Mouse (Mus musculus) heart, adult 8-10 months (tissue): Measurements from ENCODE around the gene Naa25. TPM values are rescaled to one million over a fixed set of nuclear protein-coding genes. Genes with fewer than 3 reads are reported as not detected.

ENCODE experiments used
- DNase-seq: peaks from one replicate; pipeline ENCODE4 v3.0.0; 2022; ENCODE audit warnings: low spot score
- total RNA-seq, 4 experiments: library from RNA; stranded (reverse); gene quantifications; 2 replicates each; pipeline ENCODE4 v1.2.4; 2022

Gene Naa25
- total RNA-seq, 4 experiments from 2014 or later: 20.0 to 23.2 (median 20.6) TPM

GRCm38 (mm10) chr5:121392667-121393380 lies 4.9 kb upstream of the Naa25 start:
- DNase-seq: peak; percentile 64

GRCm38 (mm10) chr5:121393402-121393801 lies 4.3 kb upstream of the Naa25 start:
- DNase-seq: no peak

- no peak for DNase-seq
Observed at GRCm38 (mm10) chr5:121395621-121396020, 2.1 kb upstream of the Naa25 start.

GRCm38 (mm10) chr5:121398146-121398964 lies 619 bp downstream of the Naa25 start:
- no peak for DNase-seq

- no peak for DNase-seq
Observed at GRCm38 (mm10) chr5:121398965-121399462, 1.3 kb downstream of the Naa25 start.

- DNase-seq: no peak
Observed at GRCm38 (mm10) chr5:121399540-121399939, 1.8 kb downstream of the Naa25 start.

- DNase-seq: no peak
Observed at GRCm38 (mm10) chr5:121400064-121400463, 2.3 kb downstream of the Naa25 start.

- no peak for DNase-seq
Observed at GRCm38 (mm10) chr5:121400849-121401248, 3.1 kb downstream of the Naa25 start.

- no peak for DNase-seq
Observed at GRCm38 (mm10) chr5:121407856-121408255, 10.1 kb downstream of the Naa25 start.

- DNase-seq: no peak
Observed at GRCm38 (mm10) chr5:121410975-121411374, 13.2 kb downstream of the Naa25 start.

- no peak for DNase-seq
Observed at GRCm38 (mm10) chr5:121420721-121421120, 23.0 kb downstream of the Naa25 start.

- no peak for DNase-seq
Observed at GRCm38 (mm10) chr5:121422787-121423186, 25.1 kb downstream of the Naa25 start.

GRCm38 (mm10) chr5:121423297-121423696 lies 25.6 kb downstream of the Naa25 start:
- DNase-seq: no peak

GRCm38 (mm10) chr5:121428954-121429353 lies 31.2 kb downstream of the Naa25 start:
- no peak for DNase-seq

- no peak for DNase-seq
Observed at GRCm38 (mm10) chr5:121438131-121438530, 40.4 kb downstream of the Naa25 start.

GRCm38 (mm10) chr5:121438756-121439155 lies 41.0 kb downstream of the Naa25 start:
- no peak for DNase-seq

- DNase-seq: no peak
Observed at GRCm38 (mm10) chr5:121443548-121443947, 45.8 kb downstream of the Naa25 start.

GRCm38 (mm10) chr5:121444870-121445269 lies 47.1 kb downstream of the Naa25 start:
- DNase-seq: no peak

- no peak for DNase-seq
Observed at GRCm38 (mm10) chr5:121448450-121448849, 50.7 kb downstream of the Naa25 start.

GRCm38 (mm10) chr5:121449976-121450375 lies 52.2 kb downstream of the Naa25 start:
- peak; percentile 59 for DNase-seq

GRCm38 (mm10) chr5:121450476-121450875 lies 52.7 kb downstream of the Naa25 start:
- DNase-seq: no peak

- peak; percentile 20 for DNase-seq
Observed at GRCm38 (mm10) chr5:121451203-121451602, 53.5 kb downstream of the Naa25 start.

- peak; percentile 35 for DNase-seq
Observed at GRCm38 (mm10) chr5:121451644-121452025, 53.9 kb downstream of the Naa25 start, which contains the start of gene Tmem116. Gene Tmem116 (plus strand): TSS chr5:121451893.
